Mouse (Mus musculus) brain, embryonic 18.5 days (tissue): ENCODE data around the gene Nbeal1.

Source experiments
- DNase-seq: peaks from one replicate; pipeline ENCODE4 v3.0.0-alpha.2; 2012; ENCODE audit warnings: low read depth, low spot score

Gene Nbeal1

DNA sequence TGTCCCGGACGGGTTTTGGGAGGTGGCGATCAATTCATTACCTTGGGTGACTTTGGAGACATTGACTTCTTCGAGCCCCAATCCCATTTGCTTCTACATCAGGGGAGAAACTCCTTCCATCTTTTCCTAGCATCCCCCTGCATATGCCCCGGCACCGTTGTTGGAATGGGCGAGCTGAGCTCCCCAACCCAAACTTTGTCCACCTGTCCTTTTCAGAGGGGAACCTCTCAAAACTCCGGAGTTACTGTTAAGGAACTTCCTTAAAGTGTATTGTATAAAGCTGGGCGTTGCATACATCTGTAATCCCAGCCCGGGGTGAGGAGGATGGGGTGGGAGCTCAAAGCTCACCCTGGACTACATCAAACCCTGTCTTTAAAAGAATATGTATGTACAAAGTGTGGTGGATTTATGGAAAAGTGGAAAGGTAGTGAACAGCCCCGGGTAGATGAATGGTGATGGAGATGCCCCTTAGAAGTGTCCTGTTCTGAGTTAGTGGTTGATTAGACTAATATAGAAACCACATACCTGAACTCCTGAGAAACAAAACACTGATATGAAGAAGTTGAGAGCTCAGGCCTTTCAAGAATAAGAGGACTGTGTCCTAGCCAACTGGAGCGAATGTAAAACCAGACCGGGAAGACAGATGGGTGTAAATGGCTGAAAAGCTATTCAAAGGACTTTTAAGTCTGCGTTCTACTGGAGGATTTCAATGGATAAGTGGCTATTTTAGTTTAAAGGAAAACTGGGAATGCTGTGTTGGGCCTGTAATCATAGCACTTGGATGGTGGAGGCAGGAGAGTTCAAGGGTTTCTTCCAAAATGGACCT is 163.4 kb downstream of the Nbeal1 start:
- no peak for DNase-seq

DNA sequence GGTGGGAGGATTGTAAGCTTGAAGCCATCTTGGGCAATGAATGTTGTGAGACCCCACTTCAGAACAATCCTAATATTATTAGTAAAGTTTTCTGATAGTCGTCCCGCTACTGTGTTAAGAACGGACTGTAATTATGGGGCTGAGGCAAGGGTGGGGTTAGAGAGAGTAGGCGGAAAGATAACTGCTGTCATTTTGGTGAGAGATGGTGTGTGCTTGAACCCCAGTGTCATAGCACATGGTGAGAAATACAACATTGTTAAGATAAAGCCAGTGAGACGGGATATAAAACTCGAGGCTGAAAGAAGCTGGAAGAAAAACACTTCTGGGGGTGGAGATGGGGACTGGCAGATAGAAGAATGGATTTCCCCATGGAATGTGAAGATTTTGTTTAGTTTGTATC is 164.3 kb downstream of the Nbeal1 start:
- no peak for DNase-seq

DNA sequence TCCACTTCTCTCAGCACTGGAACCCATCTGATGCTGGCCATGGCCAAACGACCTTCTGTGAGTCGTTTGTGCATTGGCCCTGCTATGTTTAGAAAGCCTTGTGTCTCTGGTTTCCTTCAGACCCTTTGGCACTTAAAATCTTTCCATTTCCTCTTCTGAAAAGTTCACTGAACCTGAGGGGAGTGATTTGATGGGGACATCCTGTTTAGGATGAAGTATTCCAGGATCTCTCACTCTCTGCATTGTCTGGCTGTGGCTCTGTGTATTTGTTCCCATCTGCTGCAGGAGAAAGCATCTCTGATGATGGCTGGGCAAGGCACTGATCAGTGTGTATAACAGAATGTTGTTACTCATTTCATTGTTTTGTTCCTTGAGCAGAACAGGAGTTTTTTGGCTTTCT is 165.3 kb downstream of the Nbeal1 start:
- no peak for DNase-seq

DNA sequence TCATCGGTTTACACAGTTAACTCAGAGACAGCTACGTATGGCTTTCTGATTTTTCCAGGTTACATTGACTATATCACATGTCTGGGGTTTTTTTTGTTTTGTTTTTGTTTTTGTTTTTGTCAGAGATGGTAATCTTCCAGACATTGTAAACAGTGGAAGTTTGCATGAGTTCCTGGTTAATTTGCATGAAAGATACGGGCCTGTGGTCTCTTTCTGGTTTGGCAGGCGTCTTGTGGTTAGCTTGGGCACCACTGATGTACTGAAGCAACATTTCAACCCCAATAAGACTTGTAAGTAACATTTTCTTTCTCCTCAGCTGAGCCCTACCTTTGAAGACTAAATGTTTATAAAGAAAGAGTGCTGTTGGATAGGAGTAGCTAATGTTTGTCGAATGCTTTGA is 172.4 kb downstream of the Nbeal1 start:
- no peak for DNase-seq

DNA sequence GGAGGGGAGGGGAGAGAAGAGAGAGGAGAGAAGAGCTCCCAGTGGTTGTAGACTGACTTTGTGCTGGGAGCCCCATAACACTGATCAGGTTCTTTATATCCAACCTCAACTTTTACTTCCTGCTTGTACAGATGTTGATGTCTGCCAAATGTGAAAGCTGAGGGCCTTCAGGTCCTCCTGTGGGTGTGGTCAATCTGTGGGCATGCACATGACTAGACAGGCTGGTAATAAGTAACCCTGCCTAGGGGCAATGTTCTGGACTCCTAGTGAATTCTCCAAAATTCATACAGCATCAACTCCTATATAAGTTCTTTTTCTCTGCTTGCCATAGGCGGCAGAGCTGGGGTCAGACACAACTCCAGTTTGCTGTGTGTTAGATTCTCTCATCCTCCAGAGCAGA is 181.2 kb downstream of the Nbeal1 start:
- DNase-seq, result no peak

DNA sequence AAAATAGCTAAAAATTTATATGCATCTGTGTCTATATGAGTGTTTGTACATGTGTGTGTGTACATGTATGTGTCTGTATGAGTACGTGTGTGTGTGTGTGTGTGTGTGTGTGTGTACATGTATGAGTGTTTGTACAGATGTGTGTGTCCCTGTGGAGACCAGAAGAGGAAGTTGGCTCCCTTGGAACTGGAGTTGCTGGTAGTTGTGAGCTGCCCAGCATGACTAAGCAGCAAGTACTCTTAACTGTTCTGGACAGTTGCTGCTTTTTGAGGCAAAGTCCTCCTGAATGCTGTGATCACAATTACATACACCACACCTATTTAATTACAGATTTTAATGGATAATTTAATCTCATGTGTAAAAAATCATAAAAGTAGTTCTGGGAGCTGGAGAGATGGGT is 196.2 kb downstream of the Nbeal1 start:
- DNase-seq, result no peak

DNA sequence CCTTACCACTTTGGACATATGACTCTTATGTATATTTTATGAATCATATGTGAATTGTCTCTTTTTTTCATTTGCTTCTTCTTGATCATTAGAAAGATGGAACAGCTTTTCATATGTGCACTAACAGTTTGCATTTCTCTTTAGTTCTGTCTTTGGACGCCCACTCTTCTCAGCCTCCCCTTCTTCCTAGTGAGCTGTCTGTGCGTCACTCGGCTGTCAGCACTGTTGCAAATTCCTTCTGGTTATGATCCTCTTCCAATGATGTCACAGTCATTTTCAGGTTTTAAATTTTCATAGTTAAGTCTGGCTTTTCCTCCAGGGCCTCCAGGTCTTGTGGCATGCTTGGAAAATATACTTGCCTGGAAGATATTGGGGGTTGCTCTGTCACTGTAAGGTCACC is 201.5 kb downstream of the Nbeal1 start:
- no peak for DNase-seq
